Mouse (Mus musculus): Measurements from ENCODE around the gene Ap5b1.

Ap5b1 gene

GRCm38 (mm10) chr19:5568470-5569140 lies 780 bp downstream of the Ap5b1 start:
- peak; percentile 92 for DNase-seq

GRCm38 (mm10) chr19:5569521-5569920 lies 1.7 kb downstream of the Ap5b1 start:
- no peak for DNase-seq

- no peak for DNase-seq
Observed at GRCm38 (mm10) chr19:5570353-5571246, 2.8 kb downstream of the Ap5b1 start.

- no peak for DNase-seq
Observed at GRCm38 (mm10) chr19:5571831-5572230, 4.0 kb downstream of the Ap5b1 start.

GRCm38 (mm10) chr19:5572331-5573125 lies 4.7 kb downstream of the Ap5b1 start:
- DNase-seq = no peak

- DNase-seq = no peak
Observed at GRCm38 (mm10) chr19:5575336-5575735, 7.5 kb downstream of the Ap5b1 start.

- no peak for DNase-seq
Observed at GRCm38 (mm10) chr19:5579971-5580370, 12.1 kb downstream of the Ap5b1 start.

- DNase-seq = no peak
Observed at GRCm38 (mm10) chr19:5580776-5581175, 13.0 kb downstream of the Ap5b1 start.

GRCm38 (mm10) chr19:5581995-5582394 lies 14.2 kb downstream of the Ap5b1 start:
- no peak for DNase-seq

- no peak for DNase-seq
Observed at GRCm38 (mm10) chr19:5589159-5589558, 21.3 kb downstream of the Ap5b1 start.

GRCm38 (mm10) chr19:5591888-5592287 lies 24.1 kb downstream of the Ap5b1 start:
- DNase-seq = no peak

GRCm38 (mm10) chr19:5599224-5599623 lies 31.4 kb downstream of the Ap5b1 start:
- DNase-seq = no peak

- DNase-seq = peak; percentile 91
Observed at GRCm38 (mm10) chr19:5601752-5602541, 34.1 kb downstream of the Ap5b1 start, which contains the start of gene Rnaseh2c. Gene Rnaseh2c (plus strand): TSS chr19:5601873.

GRCm38 (mm10) chr19:5603664-5604063 lies 35.8 kb downstream of the Ap5b1 start:
- DNase-seq = no peak

- no peak for DNase-seq
Observed at GRCm38 (mm10) chr19:5605126-5605525, 37.3 kb downstream of the Ap5b1 start.

- peak; percentile 5 for DNase-seq
Observed at GRCm38 (mm10) chr19:5606196-5606595, 38.4 kb downstream of the Ap5b1 start.

- no peak for DNase-seq
Observed at GRCm38 (mm10) chr19:5607705-5608410, 40.0 kb downstream of the Ap5b1 start.

GRCm38 (mm10) chr19:5608707-5609106 lies 40.9 kb downstream of the Ap5b1 start:
- no peak for DNase-seq

- no peak for DNase-seq
Observed at GRCm38 (mm10) chr19:5609171-5609546, 41.3 kb downstream of the Ap5b1 start.

GRCm38 (mm10) chr19:5609547-5610404 lies 42.0 kb downstream of the Ap5b1 start, which contains the start of gene Kat5:
Gene Kat5 (minus strand): TSS chr19:5610237.
- peak; percentile 98 for DNase-seq

GRCm38 (mm10) chr19:5611973-5612372 lies 44.1 kb downstream of the Ap5b1 start:
- DNase-seq = no peak
